Mouse (Mus musculus) embryonic facial prominence, embryonic 12.5 days (tissue): ENCODE measurements around the gene Noct. TPM values are rescaled to one million over a fixed set of nuclear protein-coding genes. Genes with fewer than 3 reads are reported as not detected.
A peak's percentile ranks its signal among the peaks of the same experiment; 100 is the strongest.

Source experiments
- ATAC-seq: fragments of 200-750 bp; cut with Nextera tagmentation; 2 replicates; pipeline ENCODE4 v1.8.0; 2017; ENCODE audit not compliant: insufficient number of reproducible peaks, insufficient read depth, low FRiP score, low TSS enrichment
- H3K27ac ChIP-seq: fragments of 300-500 bp; sonication (generic); 2 replicates; pipeline ENCODE4 v1.5.1; 2016; ENCODE audit warnings: mild to moderate bottlenecking
- H3K27me3 ChIP-seq: fragments of 300-500 bp; sonication (generic); 2 replicates; pipeline ENCODE4 v1.6.1; 2016; ENCODE audit warnings: mild to moderate bottlenecking, moderate library complexity
- H3K36me3 ChIP-seq: fragments of 300-500 bp; sonication (generic); 2 replicates; pipeline ENCODE4 v1.6.1; 2016; ENCODE audit warnings: mild to moderate bottlenecking
- H3K4me1 ChIP-seq: fragments of 300-500 bp; sonication (generic); 2 replicates; pipeline ENCODE4 v1.6.1; 2016
- H3K4me2 ChIP-seq: fragments of 300-500 bp; sonication (generic); replicated peaks from 2 replicates; pipeline ENCODE4 v1.6.1; 2016; ENCODE audit warnings: mild to moderate bottlenecking, moderate library complexity
- H3K4me3 ChIP-seq: fragments of 300-500 bp; sonication (generic); 2 replicates; pipeline ENCODE4 v1.5.1; 2016; ENCODE audit warnings: mild to moderate bottlenecking
- H3K9ac ChIP-seq: fragments of 300-500 bp; sonication (generic); 2 replicates; pipeline ENCODE4 v1.6.1; 2016; ENCODE audit warnings: mild to moderate bottlenecking, moderate library complexity
- H3K9me3 ChIP-seq: fragments of 300-500 bp; sonication (generic); 2 replicates; pipeline ENCODE4 v1.6.1; 2016; ENCODE audit warnings: mild to moderate bottlenecking, moderate library complexity
- WGBS: fragments of 180-500 bp; shearing (Covaris S2); methylation state at CpG from one replicate; pipeline ENCODE4 v1.1.7; 2016; 5-methylcytosine and 5-hydroxymethylcytosine counted together
- polyA plus RNA-seq: library from polyadenylated mRNA; unstranded; fragments of >200 nt; fragmentation: Nextera tagmentation; extraction: Ambion mirVana; gene quantifications from 2 replicates; pipeline ENCODE4 v1.2.1, GENCODE M21; 2016

Gene Noct
- polyA plus RNA-seq, 1 experiment from 2014 or later = 14.4 TPM

GRCm38 (mm10) chr3:51195736-51196135, 28.5 kb upstream of the Noct start:
- H3K4me1 ChIP-seq = peaks cover 8% of the 10 kb centered on the region; the same call in 1 of the 2 replicates
- no peaks in the 10 kb centered on the region for H3K27me3 ChIP-seq
- WGBS = 34% methylated on average over 8 of the region's 8 CpGs
- H3K36me3 ChIP-seq = no peaks in the 10 kb centered on the region
- no peak overlapping the region for H3K9ac ChIP-seq
- H3K9me3 ChIP-seq = no peaks in the 10 kb centered on the region
- ATAC-seq = no peak
- H3K4me3 ChIP-seq = no peak overlapping the region
- peak overlapping the region; percentile 26 for H3K4me2 ChIP-seq
- H3K27ac ChIP-seq = no peak overlapping the region

GRCm38 (mm10) chr3:51196724-51197111, 27.5 kb upstream of the Noct start:
- Histone ChIP-seq H3K4me2 (no peak overlapping the region), H3K27me3 (no peaks in the 10 kb centered on the region), H3K4me3 (no peak overlapping the region), H3K27ac (no peak overlapping the region), H3K9me3 (no peaks in the 10 kb centered on the region), H3K9ac (no peak overlapping the region), H3K36me3 (no peaks in the 10 kb centered on the region), H3K4me1 (peaks cover 8% of the 10 kb centered on the region; the same call in 1 of the 2 replicates)
- 81% methylated on average over 3 of the region's 3 CpGs for WGBS
- ATAC-seq = no peak

- no peaks in the 10 kb centered on the region for H3K27me3 ChIP-seq
- H3K9me3 ChIP-seq = no peaks in the 10 kb centered on the region
- peak overlapping the region; percentile 41; the same call in 1 of the 2 replicates for H3K27ac ChIP-seq
- ATAC-seq = no peak
- no peak overlapping the region for H3K9ac ChIP-seq
- no peak overlapping the region for H3K4me2 ChIP-seq
- H3K4me1 ChIP-seq = peaks cover 8% of the 10 kb centered on the region; the same call in 1 of the 2 replicates
- 52% methylated on average over 9 of the region's 9 CpGs for WGBS
- H3K36me3 ChIP-seq = no peaks in the 10 kb centered on the region
- no peak overlapping the region for H3K4me3 ChIP-seq
Observed at GRCm38 (mm10) chr3:51197112-51197731, 27.0 kb upstream of the Noct start.

- no peak overlapping the region for H3K4me2 ChIP-seq
- H3K4me1 ChIP-seq = peaks cover 8% of the 10 kb centered on the region; the same call in 1 of the 2 replicates
- 68% methylated on average over 1 of the region's 1 CpGs for WGBS
- no peaks in the 10 kb centered on the region for H3K36me3 ChIP-seq
- ATAC-seq = no peak
- H3K27ac ChIP-seq = no peak overlapping the region
- no peaks in the 10 kb centered on the region for H3K27me3 ChIP-seq
- H3K9me3 ChIP-seq = no peaks in the 10 kb centered on the region
- no peak overlapping the region for H3K4me3 ChIP-seq
- H3K9ac ChIP-seq = no peak overlapping the region
Observed at GRCm38 (mm10) chr3:51198291-51198690, 26.0 kb upstream of the Noct start.

GRCm38 (mm10) chr3:51199130-51199529, 25.1 kb upstream of the Noct start:
- no peak overlapping the region for H3K9ac ChIP-seq
- H3K9me3 ChIP-seq = no peaks in the 10 kb centered on the region
- ATAC-seq = no peak
- H3K4me1 ChIP-seq = peaks cover 8% of the 10 kb centered on the region; the same call in 1 of the 2 replicates
- no peaks in the 10 kb centered on the region for H3K36me3 ChIP-seq
- H3K4me2 ChIP-seq = no peak overlapping the region
- WGBS = 76% methylated on average over 6 of the region's 6 CpGs
- no peak overlapping the region for H3K27ac ChIP-seq
- H3K27me3 ChIP-seq = no peaks in the 10 kb centered on the region
- no peak overlapping the region for H3K4me3 ChIP-seq

- ATAC-seq = no peak
- no peak overlapping the region for H3K9ac ChIP-seq
- no peak overlapping the region for H3K27ac ChIP-seq
- H3K9me3 ChIP-seq = no peaks in the 10 kb centered on the region
- H3K36me3 ChIP-seq = no peaks in the 10 kb centered on the region
- H3K4me1 ChIP-seq = peaks cover 8% of the 10 kb centered on the region; the same call in 1 of the 2 replicates
- H3K4me3 ChIP-seq = no peak overlapping the region
- no peaks in the 10 kb centered on the region for H3K27me3 ChIP-seq
- H3K4me2 ChIP-seq = no peak overlapping the region
- 84% methylated on average over 4 of the region's 4 CpGs for WGBS
Observed at GRCm38 (mm10) chr3:51200311-51200710, 23.9 kb upstream of the Noct start.

GRCm38 (mm10) chr3:51200894-51201293, 23.4 kb upstream of the Noct start:
- no peak for ATAC-seq
- H3K4me1 ChIP-seq = peaks cover 8% of the 10 kb centered on the region; the same call in 1 of the 2 replicates
- 89% methylated on average over 7 of the region's 7 CpGs for WGBS
- no peak overlapping the region for H3K9ac ChIP-seq
- no peaks in the 10 kb centered on the region for H3K36me3 ChIP-seq
- no peak overlapping the region for H3K4me2 ChIP-seq
- no peak overlapping the region for H3K4me3 ChIP-seq
- no peak overlapping the region for H3K27ac ChIP-seq
- H3K27me3 ChIP-seq = no peaks in the 10 kb centered on the region
- no peaks in the 10 kb centered on the region for H3K9me3 ChIP-seq

GRCm38 (mm10) chr3:51201986-51202385, 22.3 kb upstream of the Noct start:
- Histone ChIP-seq H3K36me3 (no peaks in the 10 kb centered on the region), H3K9ac (no peak overlapping the region), H3K27ac (no peak overlapping the region), H3K4me3 (no peak overlapping the region), H3K27me3 (no peaks in the 10 kb centered on the region), H3K4me1 (peaks cover 3% of the 10 kb centered on the region; the same call in 1 of the 2 replicates), H3K4me2 (no peak overlapping the region), H3K9me3 (no peaks in the 10 kb centered on the region)
- ATAC-seq = no peak
- 74% methylated on average over 9 of the region's 9 CpGs for WGBS

- Histone ChIP-seq H3K4me1 (peaks cover under 1% of the 10 kb centered on the region; the same call in 1 of the 2 replicates), H3K9ac (no peak overlapping the region), H3K4me3 (no peak overlapping the region), H3K27me3 (no peaks in the 10 kb centered on the region), H3K9me3 (no peaks in the 10 kb centered on the region), H3K4me2 (no peak overlapping the region), H3K27ac (no peak overlapping the region), H3K36me3 (no peaks in the 10 kb centered on the region)
- no peak for ATAC-seq
- WGBS = 88% methylated on average over 8 of the region's 8 CpGs
Observed at GRCm38 (mm10) chr3:51202491-51202987, 21.7 kb upstream of the Noct start.

GRCm38 (mm10) chr3:51203906-51204305, 20.3 kb upstream of the Noct start:
- Histone ChIP-seq H3K4me1 (no peaks in the 10 kb centered on the region), H3K27ac (no peak overlapping the region), H3K4me2 (no peak overlapping the region), H3K9ac (no peak overlapping the region), H3K4me3 (no peak overlapping the region), H3K27me3 (no peaks in the 10 kb centered on the region), H3K36me3 (no peaks in the 10 kb centered on the region), H3K9me3 (no peaks in the 10 kb centered on the region)
- WGBS = 84% methylated on average over 6 of the region's 6 CpGs
- ATAC-seq = no peak

- 82% methylated on average over 5 of the region's 5 CpGs for WGBS
- Histone ChIP-seq H3K27ac (no peak overlapping the region), H3K4me3 (no peak overlapping the region), H3K4me2 (no peak overlapping the region), H3K9me3 (no peaks in the 10 kb centered on the region), H3K36me3 (no peaks in the 10 kb centered on the region), H3K9ac (no peak overlapping the region), H3K4me1 (no peaks in the 10 kb centered on the region), H3K27me3 (no peaks in the 10 kb centered on the region)
- no peak for ATAC-seq
Observed at GRCm38 (mm10) chr3:51204441-51204840, 19.8 kb upstream of the Noct start.

GRCm38 (mm10) chr3:51204897-51205296, 19.4 kb upstream of the Noct start:
- 93% methylated on average over 14 of the region's 14 CpGs for WGBS
- Histone ChIP-seq H3K4me1 (no peaks in the 10 kb centered on the region), H3K36me3 (no peaks in the 10 kb centered on the region), H3K9me3 (no peaks in the 10 kb centered on the region), H3K4me3 (no peak overlapping the region), H3K9ac (no peak overlapping the region), H3K27me3 (no peaks in the 10 kb centered on the region), H3K4me2 (no peak overlapping the region), H3K27ac (no peak overlapping the region)
- ATAC-seq = no peak
